Mouse (Mus musculus): Measurements from ENCODE around the gene Cyp24a1. TPM values are rescaled to one million over a fixed set of nuclear protein-coding genes. Genes with fewer than 3 reads are reported as not detected.
A peak's percentile ranks its signal among the peaks of the same experiment; 100 is the strongest.

The Cyp24a1 gene
- polyA plus RNA-seq (2015; fragmentation: Nextera tagmentation; extraction: Ambion mirVana): 7.4 TPM in 2 replicates

- Histone ChIP-seq H3K4me1 (replicated peaks; ENCODE audit: insufficient read depth, low read length) (no peaks in the 10 kb centered on the region), H3K4me2 (ENCODE audit: low read length) (peak within 1 kb of the TSS; percentile 38; the same call in 1 of the 2 replicates), H3K9me3 (replicated peaks; ENCODE audit: low read length) (no peaks in the 10 kb centered on the region), H3K4me3 (replicated peaks; ENCODE audit: low read depth, low read length) (peak within 1 kb of the TSS; percentile 18), H3K36me3 (ENCODE audit: insufficient read depth, low read length) (no peaks in the 10 kb centered on the region), H3K9ac (ENCODE audit: low read depth, low read length) (0 out of 2 replicates have a peak within 1 kb of the TSS, but pooled peaks have one; percentile 31), H3K27ac (no peak within 1 kb of the TSS), H3K27me3 (ENCODE audit: insufficient read depth, low read length) (peaks cover 57% of the 10 kb centered on the region)
- ATAC-seq (replicated peaks; ENCODE audit: low FRiP score, low read depth): peak; percentile 90
- peak; percentile 49 for TF ChIP-seq CTCF (IDR thresholded peaks at IDR 0.05; ENCODE audit: low read depth)
- WGBS: under 1% methylated on average over 36 of the region's 36 CpGs
- peak; percentile 66 for DNase-seq (ENCODE audit: low spot score)
These were observed at the start of gene Cyp24a1 for GRCm38 (mm10) chr2:170497091-170497566. Gene Cyp24a1, minus strand, starts transcription at chr2:170497145.

DNA sequence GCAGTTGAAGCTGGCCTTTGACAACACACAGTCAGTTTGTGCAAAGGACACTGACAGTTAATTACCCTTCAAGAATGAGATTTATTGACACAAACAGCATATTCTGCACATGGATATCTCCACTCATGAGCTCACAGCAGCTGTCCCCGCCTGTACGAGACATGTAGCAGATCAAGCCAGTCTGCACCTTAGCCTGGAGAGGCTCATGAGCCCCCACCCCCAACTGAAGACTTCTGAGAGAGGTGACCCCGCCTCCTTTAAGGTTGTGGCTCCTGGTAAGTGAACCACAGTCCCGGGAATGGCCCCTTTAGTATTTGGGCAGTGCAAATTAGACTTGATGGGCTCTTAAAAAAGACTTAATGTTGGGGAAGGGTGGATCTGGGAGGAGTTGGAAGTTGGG lies 48.8 kb upstream of the Cyp24a1 start:
- Histone ChIP-seq H3K4me2 (ENCODE audit: low read length) (no peak overlapping the region), H3K27ac (no peak overlapping the region), H3K4me1 (replicated peaks; ENCODE audit: insufficient read depth, low read length) (no peaks in the 10 kb centered on the region), H3K27me3 (ENCODE audit: insufficient read depth, low read length) (no peaks in the 10 kb centered on the region), H3K9ac (ENCODE audit: low read depth, low read length) (no peak overlapping the region), H3K9me3 (replicated peaks; ENCODE audit: low read length) (no peaks in the 10 kb centered on the region), H3K36me3 (ENCODE audit: insufficient read depth, low read length) (no peaks in the 10 kb centered on the region), H3K4me3 (replicated peaks; ENCODE audit: low read depth, low read length) (no peak overlapping the region)
- WGBS: 33% methylated on average over 4 of the region's 4 CpGs
- peak; percentile 38 for DNase-seq (ENCODE audit: low spot score)
- ATAC-seq (replicated peaks; ENCODE audit: low FRiP score, low read depth): no peak
- TF ChIP-seq CTCF (IDR thresholded peaks at IDR 0.05; ENCODE audit: low read depth): no peak

- 66% methylated on average over 7 of the region's 7 CpGs for WGBS
- H3K4me2 ChIP-seq (ENCODE audit: low read length): no peak overlapping the region
- no peaks in the 10 kb centered on the region for H3K9me3 ChIP-seq (replicated peaks; ENCODE audit: low read length)
- no peak overlapping the region for H3K9ac ChIP-seq (ENCODE audit: low read depth, low read length)
- H3K36me3 ChIP-seq (ENCODE audit: insufficient read depth, low read length): no peaks in the 10 kb centered on the region
- no peaks in the 10 kb centered on the region for H3K4me1 ChIP-seq (replicated peaks; ENCODE audit: insufficient read depth, low read length)
- no peaks in the 10 kb centered on the region for H3K27me3 ChIP-seq (ENCODE audit: insufficient read depth, low read length)
- no peak for TF ChIP-seq CTCF (IDR thresholded peaks at IDR 0.05; ENCODE audit: low read depth)
- no peak for DNase-seq (ENCODE audit: low spot score)
- no peak overlapping the region; the same call in 1 of the 2 replicates for H3K27ac ChIP-seq
- ATAC-seq (replicated peaks; ENCODE audit: low FRiP score, low read depth): no peak
- no peak overlapping the region for H3K4me3 ChIP-seq (replicated peaks; ENCODE audit: low read depth, low read length)
These were observed 48.0 kb upstream of the Cyp24a1 start for GRCm38 (mm10) chr2:170544950-170545349.

- no peaks in the 10 kb centered on the region for H3K27me3 ChIP-seq (ENCODE audit: insufficient read depth, low read length)
- H3K4me3 ChIP-seq (replicated peaks; ENCODE audit: low read depth, low read length): no peak overlapping the region
- H3K9ac ChIP-seq (ENCODE audit: low read depth, low read length): no peak overlapping the region
- no peaks in the 10 kb centered on the region for H3K4me1 ChIP-seq (replicated peaks; ENCODE audit: insufficient read depth, low read length)
- no peaks in the 10 kb centered on the region for H3K36me3 ChIP-seq (ENCODE audit: insufficient read depth, low read length)
- WGBS: 67% methylated on average over 3 of the region's 3 CpGs
- H3K27ac ChIP-seq: no peak overlapping the region
- ATAC-seq (replicated peaks; ENCODE audit: low FRiP score, low read depth): no peak
- no peaks in the 10 kb centered on the region for H3K9me3 ChIP-seq (replicated peaks; ENCODE audit: low read length)
- TF ChIP-seq CTCF (IDR thresholded peaks at IDR 0.05; ENCODE audit: low read depth): no peak
- DNase-seq (ENCODE audit: low spot score): no peak
- H3K4me2 ChIP-seq (ENCODE audit: low read length): no peak overlapping the region
These were observed 47.2 kb upstream of the Cyp24a1 start for GRCm38 (mm10) chr2:170544159-170544558.

GRCm38 (mm10) chr2:170543625-170544024 lies 46.7 kb upstream of the Cyp24a1 start:
- H3K27ac ChIP-seq: no peak overlapping the region
- H3K36me3 ChIP-seq (ENCODE audit: insufficient read depth, low read length): no peaks in the 10 kb centered on the region
- DNase-seq (ENCODE audit: low spot score) (no peak), ATAC-seq (replicated peaks; ENCODE audit: low FRiP score, low read depth) (no peak)
- WGBS: 52% methylated on average over 5 of the region's 5 CpGs
- H3K27me3 ChIP-seq (ENCODE audit: insufficient read depth, low read length): no peaks in the 10 kb centered on the region
- no peak overlapping the region for H3K9ac ChIP-seq (ENCODE audit: low read depth, low read length)
- no peak overlapping the region for H3K4me2 ChIP-seq (ENCODE audit: low read length)
- no peaks in the 10 kb centered on the region for H3K9me3 ChIP-seq (replicated peaks; ENCODE audit: low read length)
- H3K4me3 ChIP-seq (replicated peaks; ENCODE audit: low read depth, low read length): no peak overlapping the region
- TF ChIP-seq CTCF (IDR thresholded peaks at IDR 0.05; ENCODE audit: low read depth): no peak
- H3K4me1 ChIP-seq (replicated peaks; ENCODE audit: insufficient read depth, low read length): no peaks in the 10 kb centered on the region

DNA sequence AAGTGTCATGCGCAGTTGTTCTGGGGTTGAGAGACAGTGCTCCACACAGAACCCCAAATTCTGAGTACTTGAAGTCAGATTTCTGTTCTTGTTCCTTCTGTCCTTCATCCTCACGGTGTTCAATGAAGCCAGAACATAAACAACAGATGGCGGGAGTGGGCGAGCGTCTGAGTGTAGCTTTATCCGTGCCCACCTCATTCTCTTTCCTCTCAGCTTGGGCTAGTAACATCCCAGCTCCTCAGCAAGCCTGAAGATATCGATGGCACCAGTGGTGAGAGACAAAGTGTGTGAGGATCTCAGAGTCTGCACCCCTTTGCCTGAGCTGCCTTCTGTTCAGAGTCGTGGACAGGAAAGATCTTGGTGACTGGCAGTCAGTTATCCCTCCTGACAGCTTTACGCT lies 42.3 kb upstream of the Cyp24a1 start:
- Histone ChIP-seq H3K4me2 (ENCODE audit: low read length) (no peak overlapping the region), H3K4me1 (replicated peaks; ENCODE audit: insufficient read depth, low read length) (no peaks in the 10 kb centered on the region), H3K27me3 (ENCODE audit: insufficient read depth, low read length) (no peaks in the 10 kb centered on the region), H3K9me3 (replicated peaks; ENCODE audit: low read length) (no peaks in the 10 kb centered on the region), H3K4me3 (replicated peaks; ENCODE audit: low read depth, low read length) (no peak overlapping the region), H3K27ac (no peak overlapping the region), H3K36me3 (ENCODE audit: insufficient read depth, low read length) (no peaks in the 10 kb centered on the region), H3K9ac (ENCODE audit: low read depth, low read length) (no peak overlapping the region)
- ATAC-seq (replicated peaks; ENCODE audit: low FRiP score, low read depth) (no peak), DNase-seq (ENCODE audit: low spot score) (no peak)
- WGBS: 68% methylated on average over 9 of the region's 9 CpGs
- TF ChIP-seq CTCF (IDR thresholded peaks at IDR 0.05; ENCODE audit: low read depth): no peak

- no peaks in the 10 kb centered on the region for H3K9me3 ChIP-seq (replicated peaks; ENCODE audit: low read length)
- DNase-seq (ENCODE audit: low spot score): no peak
- no peak for ATAC-seq (replicated peaks; ENCODE audit: low FRiP score, low read depth)
- no peak overlapping the region for H3K4me3 ChIP-seq (replicated peaks; ENCODE audit: low read depth, low read length)
- H3K4me1 ChIP-seq (replicated peaks; ENCODE audit: insufficient read depth, low read length): no peaks in the 10 kb centered on the region
- no peaks in the 10 kb centered on the region for H3K36me3 ChIP-seq (ENCODE audit: insufficient read depth, low read length)
- H3K9ac ChIP-seq (ENCODE audit: low read depth, low read length): no peak overlapping the region
- no peaks in the 10 kb centered on the region for H3K27me3 ChIP-seq (ENCODE audit: insufficient read depth, low read length)
- H3K4me2 ChIP-seq (ENCODE audit: low read length): no peak overlapping the region
- H3K27ac ChIP-seq: no peak overlapping the region
- no peak for TF ChIP-seq CTCF (IDR thresholded peaks at IDR 0.05; ENCODE audit: low read depth)
These were observed 38.9 kb upstream of the Cyp24a1 start for GRCm38 (mm10) chr2:170535841-170536240.

All from kidney, postnatal 0 days (tissue).